Mouse (Mus musculus): ENCODE data around the gene Nlrp9c. TPM values are rescaled to one million over a fixed set of nuclear protein-coding genes. Genes with fewer than 3 reads are reported as not detected.
A peak's percentile ranks its signal among the peaks of the same experiment; 100 is the strongest.
"Not testable (repeated sequence)": the region's sequence is repeated elsewhere in the genome, so short reads cannot be mapped to it uniquely, and the experiment has no call there.

Gene Nlrp9c
- polyA plus RNA-seq, 1 experiment from 2014 or later = not detected

DNA sequence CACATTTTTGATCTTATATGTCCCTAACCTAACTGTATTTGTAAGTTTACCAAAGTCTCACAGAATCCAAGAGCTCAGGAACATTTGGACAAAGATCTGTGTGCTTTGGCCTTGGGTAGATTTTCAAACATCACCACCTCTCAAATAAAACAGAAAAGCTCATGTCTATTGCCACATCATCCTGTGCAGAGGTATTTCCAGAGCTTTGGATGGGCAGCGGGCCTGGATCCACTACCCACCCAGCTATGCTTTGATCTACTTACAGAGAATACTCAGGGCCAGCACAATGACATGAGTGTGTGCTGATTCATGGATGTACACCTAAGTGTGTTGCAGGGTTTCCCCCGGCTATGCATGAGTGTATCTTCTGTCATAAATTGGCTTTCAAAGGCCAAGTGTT is 88.3 kb downstream of the Nlrp9c start:
- not testable (repeated sequence) for ATAC-seq (ENCODE audit: insufficient read depth); H3K36me3 ChIP-seq (replicated peaks); H3K4me1 ChIP-seq (replicated peaks); H3K9me3 ChIP-seq (replicated peaks); H3K4me2 ChIP-seq; H3K9ac ChIP-seq; H3K27ac ChIP-seq (replicated peaks); H3K27me3 ChIP-seq; H3K4me3 ChIP-seq (replicated peaks)
- WGBS (ENCODE audit: insufficient replicate concordance) = 63% methylated on average over 2 of the region's 2 CpGs

GRCm38 (mm10) chr7:26311786-26312185 is 91.7 kb downstream of the Nlrp9c start:
- not testable (repeated sequence) for H3K27ac ChIP-seq (replicated peaks); H3K4me1 ChIP-seq (replicated peaks); H3K27me3 ChIP-seq; H3K4me3 ChIP-seq (replicated peaks); H3K9ac ChIP-seq; H3K36me3 ChIP-seq (replicated peaks); H3K4me2 ChIP-seq; H3K9me3 ChIP-seq (replicated peaks); ATAC-seq (ENCODE audit: insufficient read depth)
- 53% methylated on average over 4 of the region's 4 CpGs for WGBS (ENCODE audit: insufficient replicate concordance)

GRCm38 (mm10) chr7:26306926-26307325 is 96.6 kb downstream of the Nlrp9c start, which contains the start of gene Cyp2a4:
TSS of gene Cyp2a4 (plus strand) at chr7:26307169.
- H3K27ac ChIP-seq (replicated peaks); H3K9ac ChIP-seq; H3K36me3 ChIP-seq (replicated peaks); H3K4me1 ChIP-seq (replicated peaks); H3K4me3 ChIP-seq (replicated peaks); ATAC-seq (ENCODE audit: insufficient read depth); H3K27me3 ChIP-seq; H3K9me3 ChIP-seq (replicated peaks); H3K4me2 ChIP-seq: not testable (repeated sequence)
- 36% methylated on average over 2 of the region's 2 CpGs for WGBS (ENCODE audit: insufficient replicate concordance)

- not testable (repeated sequence) for H3K9me3 ChIP-seq (replicated peaks); H3K36me3 ChIP-seq (replicated peaks); H3K4me3 ChIP-seq (replicated peaks); H3K27ac ChIP-seq (replicated peaks); H3K9ac ChIP-seq; H3K4me2 ChIP-seq; H3K4me1 ChIP-seq (replicated peaks); H3K27me3 ChIP-seq
- ATAC-seq (ENCODE audit: insufficient read depth) = 0 out of 2 replicates have a peak, but pooled peaks have one; percentile 22
- 52% methylated on average over 8 of the region's 8 CpGs for WGBS (ENCODE audit: insufficient replicate concordance)
These were observed 99.9 kb downstream of the Nlrp9c start for GRCm38 (mm10) chr7:26303429-26304166.

Other genes with a start within 250 kb of the Nlrp9c start
- gene Cyp2b9, start 230.3 kb downstream of the Nlrp9c start, polyA plus RNA-seq (2015; fragmentation: Nextera tagmentation; extraction: Ambion mirVana) = 0.60 and 0.78 TPM in 2 replicates
- not detected in 2 replicates for gene Vmn1r184, start 143.4 kb downstream of the Nlrp9c start, polyA plus RNA-seq (2015; fragmentation: Nextera tagmentation; extraction: Ambion mirVana)
- 0.60 and 0.98 TPM in 2 replicates for gene Cyp2a4, start 96.5 kb downstream of the Nlrp9c start, polyA plus RNA-seq (2015; fragmentation: Nextera tagmentation; extraction: Ambion mirVana)
- not detected in 2 replicates for gene Nlrp4a, start 31.4 kb upstream of the Nlrp9c start, polyA plus RNA-seq (2015; fragmentation: Nextera tagmentation; extraction: Ambion mirVana)
- gene Nlrp9a, start 131.3 kb upstream of the Nlrp9c start, polyA plus RNA-seq (2015; fragmentation: Nextera tagmentation; extraction: Ambion mirVana) = not detected in 2 replicates
- not detected in 2 replicates for gene Vmn1r185, start 214.8 kb upstream of the Nlrp9c start, polyA plus RNA-seq (2015; fragmentation: Nextera tagmentation; extraction: Ambion mirVana)